Mouse (Mus musculus) kidney, adult 2 months (tissue): ENCODE data around the gene Dhx58. TPM values are rescaled to one million over a fixed set of nuclear protein-coding genes. Genes with fewer than 3 reads are reported as not detected.

Experiments
- DNase-seq: peaks from one replicate; pipeline ENCODE4 v3.0.0; 2021
- H3K27ac ChIP-seq: fragments of 200-500 bp; 2 replicates; pipeline ENCODE4 v1.5.1; 2012; ENCODE audit warnings: low read depth, low read length, control low read depth, inconsistent platforms; ENCODE audit not compliant: insufficient read depth
- H3K27me3 ChIP-seq: fragments of 200-500 bp; replicated peaks from 2 replicates; pipeline ENCODE4 v1.6.1; 2012; ENCODE audit warnings: mild to moderate bottlenecking, moderate library complexity, low read length, inconsistent platforms; ENCODE audit not compliant: control insufficient read depth, insufficient read depth
- H3K36me3 ChIP-seq: fragments of 200-500 bp; 2 replicates; pipeline ENCODE4 v1.6.1; 2012; ENCODE audit warnings: mild to moderate bottlenecking, moderate library complexity, low read length, inconsistent platforms; ENCODE audit not compliant: control insufficient read depth, insufficient read depth
- H3K4me1 ChIP-seq: fragments of 200-500 bp; 2 replicates; pipeline ENCODE4 v1.6.1; 2011; ENCODE audit warnings: low read length; ENCODE audit not compliant: control insufficient read depth, insufficient read depth
- H3K4me3 ChIP-seq: fragments of 200-500 bp; 2 replicates; pipeline ENCODE4 v1.5.1; 2011; ENCODE audit warnings: mild to moderate bottlenecking, low read depth, low read length, control low read depth; ENCODE audit not compliant: insufficient read depth
- CTCF ChIP-seq: fragments of 200-500 bp; conservative IDR thresholded peaks from 2 replicates; pipeline ENCODE4 v1.5.1; 2011; ENCODE audit warnings: low read depth, mild to moderate bottlenecking, control low read depth, low read length, moderate library complexity, mixed read lengths; ENCODE audit not compliant: insufficient read depth, insufficient read length
- POLR2A ChIP-seq: fragments of 200-500 bp; IDR thresholded peaks from one replicate; pipeline ENCODE4 v1.6.1; 2011; ENCODE audit warnings: low read depth, low read length, control low read depth
- WGBS: fragments of 180-500 bp; shearing (Covaris S2); methylation state at CpG from one replicate; pipeline ENCODE4 v1.1.7; 2018; 5-methylcytosine and 5-hydroxymethylcytosine counted together
- polyA plus RNA-seq: library from polyadenylated mRNA; depleted of rRNA; stranded (reverse); fragments of >200 nt; gene quantifications from 2 replicates; pipeline ENCODE4 v1.2.3, GENCODE M21; 2012

Gene Dhx58
- polyA plus RNA-seq, 1 experiment = 6.2 TPM

DNA sequence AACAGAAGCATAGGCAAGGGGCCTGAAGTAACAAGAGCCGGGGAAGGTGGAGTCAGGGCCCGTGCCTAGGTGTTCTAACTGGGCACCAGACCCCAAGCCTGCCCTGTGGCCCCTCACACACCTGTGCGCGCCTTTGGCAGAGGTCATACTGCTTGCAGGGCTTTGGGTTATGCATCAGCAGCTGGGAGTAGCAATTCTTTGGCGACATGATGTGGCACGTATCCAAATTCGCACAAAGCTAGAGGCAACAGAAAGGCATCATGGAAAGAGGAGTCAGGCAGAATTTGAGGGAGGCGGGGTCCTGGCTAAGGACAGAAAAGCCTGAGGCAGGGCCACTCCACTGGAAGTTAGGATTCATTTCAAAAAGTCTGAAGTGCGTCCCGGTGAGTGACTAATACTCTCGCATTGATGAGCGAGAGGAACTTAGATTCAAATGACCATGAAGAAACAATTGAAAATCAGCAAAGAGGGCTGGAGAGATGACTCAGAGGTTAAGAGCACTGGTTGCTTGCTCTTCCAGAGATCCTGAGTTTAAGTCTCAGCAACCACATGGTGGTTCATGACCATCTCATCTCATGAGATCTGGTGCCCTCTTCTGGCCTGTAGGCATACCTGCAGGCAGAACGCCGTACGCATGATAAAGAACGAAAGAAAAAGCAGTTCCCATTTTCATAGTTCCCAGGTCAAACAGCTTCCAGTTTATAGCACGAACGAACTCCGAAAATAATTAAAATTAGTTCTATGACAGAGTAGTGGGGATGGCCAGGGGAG lies 1.8 kb downstream of the Dhx58 start:
- H3K27ac ChIP-seq = no peak overlapping the region
- peak overlapping the region; percentile 31; the same call in 1 of the 2 replicates for H3K4me3 ChIP-seq
- DNase-seq = peak; percentile 77
- H3K27me3 ChIP-seq = no peaks in the 10 kb centered on the region
- H3K4me1 ChIP-seq = peaks cover 7% of the 10 kb centered on the region
- no peaks in the 10 kb centered on the region for H3K36me3 ChIP-seq
- TF ChIP-seq CTCF (peak; percentile 97), POLR2A (no peak)
- 33% methylated on average over 19 of the region's 19 CpGs for WGBS

DNA sequence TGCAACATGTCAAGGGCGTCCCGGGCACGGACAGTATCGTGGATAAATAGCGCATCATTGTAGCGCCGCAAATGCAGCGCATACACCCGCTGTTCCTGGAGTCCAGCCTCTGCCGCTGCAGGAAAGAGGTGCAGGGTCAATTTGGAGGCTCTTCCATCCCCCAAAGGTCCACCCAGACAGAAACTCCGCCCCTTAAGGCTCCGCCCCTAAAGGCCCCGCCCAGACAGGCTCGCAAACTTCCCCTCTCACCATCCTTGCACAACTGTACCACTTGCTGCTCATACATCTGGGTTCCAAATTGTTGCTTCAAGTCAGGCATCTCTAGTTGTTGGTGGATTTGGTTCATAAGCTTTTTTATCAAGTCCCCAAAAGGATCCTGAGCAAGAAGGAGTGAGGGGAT lies 2.8 kb downstream of the Dhx58 start:
- no peak overlapping the region for H3K4me3 ChIP-seq
- 13% methylated on average over 14 of the region's 14 CpGs for WGBS
- peaks cover 7% of the 10 kb centered on the region for H3K4me1 ChIP-seq
- peak; percentile 58 for DNase-seq
- TF ChIP-seq CTCF (no peak), POLR2A (no peak)
- H3K36me3 ChIP-seq = no peaks in the 10 kb centered on the region
- H3K27me3 ChIP-seq = no peaks in the 10 kb centered on the region
- H3K27ac ChIP-seq = no peak overlapping the region

- no peak overlapping the region for H3K4me3 ChIP-seq
- no peaks in the 10 kb centered on the region for H3K27me3 ChIP-seq
- no peak for TF ChIP-seq POLR2A
- TF ChIP-seq CTCF = no peak
- no peak for DNase-seq
- no peaks in the 10 kb centered on the region for H3K36me3 ChIP-seq
- peaks cover 7% of the 10 kb centered on the region for H3K4me1 ChIP-seq
- 78% methylated on average over 3 of the region's 3 CpGs for WGBS
- no peak overlapping the region for H3K27ac ChIP-seq
Observed at GRCm38 (mm10) chr11:100700710-100701109, 3.4 kb downstream of the Dhx58 start.

- TF ChIP-seq CTCF = no peak
- no peak for TF ChIP-seq POLR2A
- DNase-seq = no peak
- H3K27ac ChIP-seq = no peak overlapping the region
Observed at GRCm38 (mm10) chr11:100697921-100698320, 6.2 kb downstream of the Dhx58 start.

GRCm38 (mm10) chr11:100694926-100695325 lies 9.1 kb downstream of the Dhx58 start:
- H3K4me3 ChIP-seq = no peak overlapping the region
- peak; percentile 89 for TF ChIP-seq CTCF
- TF ChIP-seq POLR2A = no peak
- H3K27ac ChIP-seq = no peak overlapping the region
- H3K4me1 ChIP-seq = 0 out of 2 replicates have a peak, but pooled peaks cover 3% of the 10 kb centered on the region
- H3K27me3 ChIP-seq = no peaks in the 10 kb centered on the region
- 31% methylated on average over 5 of the region's 5 CpGs for whole genome bisulfite sequencing
- peak; percentile 71 for DNase-seq
- no peaks in the 10 kb centered on the region for H3K36me3 ChIP-seq

More at GRCm38 (mm10) chr11:100697921-100698320, 6.2 kb downstream of the Dhx58 start:
- peaks cover 3% of the 10 kb centered on the region for H3K4me1 ChIP-seq
- 79% methylated on average over 7 of the region's 7 CpGs for WGBS
- H3K27me3 ChIP-seq = no peaks in the 10 kb centered on the region
- no peaks in the 10 kb centered on the region for H3K36me3 ChIP-seq
- H3K4me3 ChIP-seq = no peak overlapping the region

GRCm38 (mm10) chr11:100693154-100693553 lies 10.9 kb downstream of the Dhx58 start:
- H3K4me3 ChIP-seq = no peak overlapping the region
- H3K27me3 ChIP-seq = no peaks in the 10 kb centered on the region
- DNase-seq = no peak
- H3K4me1 ChIP-seq = 0 out of 2 replicates have a peak, but pooled peaks cover 3% of the 10 kb centered on the region
- no peaks in the 10 kb centered on the region for H3K36me3 ChIP-seq
- H3K27ac ChIP-seq = no peak overlapping the region
- 37% methylated on average over 5 of the region's 5 CpGs for WGBS
- TF ChIP-seq CTCF = no peak
- no peak for TF ChIP-seq POLR2A

DNA sequence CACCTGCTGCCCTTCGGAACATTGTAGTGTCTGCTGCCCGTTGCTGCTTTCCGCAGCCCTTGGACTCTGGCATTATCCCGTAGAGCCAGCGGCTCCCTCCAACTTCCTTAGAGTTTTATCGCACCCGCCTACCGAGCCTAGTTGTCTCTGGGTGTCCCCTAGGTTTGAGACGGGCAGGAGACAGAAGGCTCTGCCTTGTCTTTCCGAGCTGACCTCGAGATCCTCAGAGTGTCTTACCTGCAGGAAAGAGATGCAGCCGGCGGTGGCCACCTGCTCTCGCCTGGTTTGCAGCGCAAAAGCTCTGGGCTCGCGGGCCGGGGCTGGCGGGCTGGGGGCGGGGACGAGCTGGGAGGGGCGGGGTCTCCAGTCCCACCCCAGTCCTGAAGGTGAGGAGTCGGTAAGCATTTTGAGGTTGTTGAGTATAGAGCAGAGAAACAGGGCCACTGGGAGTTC lies 11.9 kb downstream of the Dhx58 start, which contains the start of gene Zfp385c:
Gene Zfp385c (minus strand): TSS at position 292 of the 453 bp plus-strand sequence.
- TF ChIP-seq CTCF (no peak), POLR2A (no peak)
- Histone ChIP-seq H3K4me1 (0 out of 2 replicates have a peak, but pooled peaks cover 3% of the 10 kb centered on the region), H3K27ac (no peak within 1 kb of the TSS), H3K27me3 (no peaks in the 10 kb centered on the region), H3K36me3 (no peaks in the 10 kb centered on the region), H3K4me3 (peak within 1 kb of the TSS; percentile 18; the same call in 1 of the 2 replicates)
- WGBS = 3% methylated on average over 23 of the region's 23 CpGs
- DNase-seq = peak; percentile 34
